Mouse (Mus musculus) MEL (cell line): Measurements from ENCODE around the gene Fhit. TPM values are rescaled to one million over a fixed set of nuclear protein-coding genes. Genes with fewer than 3 reads are reported as not detected.

Experiments
- DNase-seq: peaks from one replicate; pipeline ENCODE4 v3.0.0; 2011; ENCODE audit warnings: low read depth, low spot score
- H3K27ac ChIP-seq: 2 replicates; pipeline ENCODE4 v1.5.1; 2012; ENCODE audit warnings: low read depth, mild to moderate bottlenecking, control low read depth, low read length, moderate library complexity; ENCODE audit not compliant: control insufficient read depth
- H3K27me3 ChIP-seq, 2 experiments: fragments of 150-350 bp in 1 of 2; sonication (generic) in 1 of 2; 2 replicates each; pipeline ENCODE4 v1.6.1; 2012; ENCODE audit warnings: low read length in 2 of 2, mild to moderate bottlenecking in 2 of 2, improper control_type of control experiment in 1 of 2, moderate library complexity in 1 of 2; ENCODE audit not compliant: insufficient read depth in 2 of 2, control insufficient read depth in 1 of 2
- H3K36me3 ChIP-seq, 2 experiments: 2 replicates each; pipeline ENCODE4 v1.6.1; 2012 to 2014; ENCODE audit warnings: low read length in 2 of 2, improper control_type of control experiment in 1 of 2, inconsistent platforms in 1 of 2, mild to moderate bottlenecking in 1 of 2; ENCODE audit not compliant: insufficient read depth in 2 of 2, control insufficient read depth in 1 of 2
- H3K4me1 ChIP-seq, 2 experiments: fragments of 150-350 bp in 1 of 2; sonication (generic) in 1 of 2; 2 replicates each; pipeline ENCODE4 v1.6.1; 2012; ENCODE audit warnings: low read length in 2 of 2, improper control_type of control experiment in 1 of 2, mild to moderate bottlenecking in 1 of 2; ENCODE audit not compliant: insufficient read depth in 2 of 2, control insufficient read depth in 1 of 2
- H3K4me3 ChIP-seq, 2 experiments: fragments of 150-350 bp in 1 of 2; sonication (generic) in 1 of 2; 2 replicates each; pipeline ENCODE4 v1.5.1; 2012; ENCODE audit warnings: low read depth in 2 of 2, low read length in 2 of 2, mild to moderate bottlenecking in 2 of 2, moderate library complexity in 2 of 2, control low read depth in 1 of 2, improper control_type of control experiment in 1 of 2; ENCODE audit not compliant: control insufficient read depth in 1 of 2, insufficient read depth in 1 of 2
- H3K79me2 ChIP-seq: 2 replicates; pipeline ENCODE4 v1.6.1; 2012; ENCODE audit warnings: mild to moderate bottlenecking, low read length, moderate library complexity; ENCODE audit not compliant: control insufficient read depth, poor library complexity, insufficient read depth
- H3K9ac ChIP-seq: 2 replicates; pipeline ENCODE4 v1.6.1; 2012; ENCODE audit warnings: low read depth, mild to moderate bottlenecking, control low read depth, low read length, moderate library complexity; ENCODE audit not compliant: control insufficient read depth, poor library complexity, severe bottlenecking
- H3K9me3 ChIP-seq: fragments of 150-350 bp; sonication (generic); replicated peaks from 2 replicates; pipeline ENCODE4 v1.6.1; 2012; ENCODE audit warnings: mild to moderate bottlenecking, low read length, improper control_type of control experiment, moderate library complexity; ENCODE audit not compliant: insufficient read depth
- BHLHE40 ChIP-seq: IDR thresholded peaks from 2 replicates; pipeline ENCODE4 v1.6.1; 2012; ENCODE audit warnings: low read depth, mild to moderate bottlenecking, inconsistent platforms, low read length, improper control_type of control experiment, borderline replicate concordance
- ELF1 ChIP-seq: IDR thresholded peaks from 2 replicates; pipeline ENCODE4 v1.6.1; 2014; ENCODE audit warnings: low read depth, mild to moderate bottlenecking, inconsistent platforms, low read length, improper control_type of control experiment, moderate library complexity
- EP300 ChIP-seq, 2 experiments: IDR thresholded peaks; 2 replicates each; pipeline ENCODE4 v1.6.1; 2011; ENCODE audit warnings: improper control_type of control experiment in 2 of 2, low read length in 2 of 2, low read depth in 1 of 2, mild to moderate bottlenecking in 1 of 2
- GATA1 ChIP-seq: IDR thresholded peaks from 2 replicates; pipeline ENCODE4 v1.6.1; 2011; ENCODE audit warnings: low read depth, low read length, improper control_type of control experiment
- HCFC1 ChIP-seq: IDR thresholded peaks from 2 replicates; pipeline ENCODE4 v1.6.1; 2012; ENCODE audit warnings: low read depth, mild to moderate bottlenecking, inconsistent platforms, low read length, improper control_type of control experiment, moderate library complexity
- MAFK ChIP-seq: IDR thresholded peaks from 2 replicates; pipeline ENCODE4 v1.6.1; 2011; ENCODE audit warnings: low read depth, mild to moderate bottlenecking, low read length, improper control_type of control experiment, borderline replicate concordance
- MAX ChIP-seq: IDR thresholded peaks from 2 replicates; pipeline ENCODE4 v1.6.1; 2011; ENCODE audit warnings: low read length, improper control_type of control experiment
- MXI1 ChIP-seq: IDR thresholded peaks from 2 replicates; pipeline ENCODE4 v1.6.1; 2011; ENCODE audit warnings: mild to moderate bottlenecking, low read depth, low read length, improper control_type of control experiment
- NELFE ChIP-seq: IDR thresholded peaks from 2 replicates; pipeline ENCODE4 v1.6.1; 2011; ENCODE audit warnings: low read depth, low read length, improper control_type of control experiment
- NRF1 ChIP-seq: IDR thresholded peaks from 2 replicates; pipeline ENCODE4 v1.6.1; 2014; ENCODE audit warnings: low read depth, mild to moderate bottlenecking, inconsistent platforms, low read length, improper control_type of control experiment, moderate library complexity; ENCODE audit not compliant: poor library complexity, insufficient read depth, severe bottlenecking
- POLR2A ChIP-seq, 2 experiments: IDR thresholded peaks; 2 replicates each; pipeline ENCODE4 v1.6.1; 2011 to 2012; ENCODE audit warnings: low read length in 2 of 2, mild to moderate bottlenecking in 2 of 2, control low read depth in 1 of 2, improper control_type of control experiment in 1 of 2, low read depth in 1 of 2, moderate library complexity in 1 of 2; ENCODE audit not compliant: control insufficient read depth in 1 of 2, insufficient read depth in 1 of 2, poor library complexity in 1 of 2
- POLR2AphosphoS2 ChIP-seq: IDR thresholded peaks from 2 replicates; pipeline ENCODE4 v1.6.1; 2011; ENCODE audit warnings: low read length, improper control_type of control experiment
- RCOR1 ChIP-seq: IDR thresholded peaks from 2 replicates; pipeline ENCODE4 v1.6.1; 2012; ENCODE audit warnings: low read depth, mild to moderate bottlenecking, inconsistent platforms, low read length, improper control_type of control experiment
- TAL1 ChIP-seq: IDR thresholded peaks from 2 replicates; pipeline ENCODE4 v1.6.1; 2012; ENCODE audit warnings: mild to moderate bottlenecking, inconsistent platforms, low read length, moderate library complexity, mixed read lengths
- TBP ChIP-seq: IDR thresholded peaks from 2 replicates; pipeline ENCODE4 v1.8.0; 2011; ENCODE audit warnings: low read depth, low read length, improper control_type of control experiment
- TCF12 ChIP-seq: IDR thresholded peaks from 2 replicates; pipeline ENCODE4 v1.6.1; 2014; ENCODE audit warnings: low read depth, mild to moderate bottlenecking, inconsistent platforms, low read length, improper control_type of control experiment, moderate library complexity
- USF1 ChIP-seq: IDR thresholded peaks from 2 replicates; pipeline ENCODE4 v1.6.1; 2014; ENCODE audit warnings: low read depth, mild to moderate bottlenecking, inconsistent platforms, low read length, improper control_type of control experiment, moderate library complexity
- USF2 ChIP-seq, 2 experiments: IDR thresholded peaks; 2 replicates each; pipeline ENCODE4 v1.6.1; 2011 to 2012; ENCODE audit warnings: improper control_type of control experiment in 2 of 2, low read length in 2 of 2, borderline replicate concordance in 1 of 2, inconsistent platforms in 1 of 2, low read depth in 1 of 2, mild to moderate bottlenecking in 1 of 2; ENCODE audit not compliant: insufficient read depth in 1 of 2
- ZNF384 ChIP-seq: IDR thresholded peaks from 2 replicates; pipeline ENCODE4 v1.6.1; 2012; ENCODE audit warnings: low read depth, mild to moderate bottlenecking, inconsistent platforms, low read length, improper control_type of control experiment
- polyA plus RNA-seq, 2 experiments: library from polyadenylated mRNA; stranded (reverse) in 1 of 2; unstranded in 1 of 2; fragments of >175 nt in 1 of 2; fragments of >200 nt in 1 of 2; gene quantifications; 2 replicates each; pipeline versions ENCODE4 v1.2.1 to v1.2.4; 2012; ENCODE audit warnings: low replicate concordance in 2 of 2, low read depth in 1 of 2; ENCODE audit not compliant: insufficient read length in 2 of 2, insufficient read depth in 1 of 2, missing spikeins in 1 of 2
- total RNA-seq: library from RNA; depleted of rRNA; stranded (reverse); fragments of 300-350 nt; gene quantifications from 2 replicates; pipeline ENCODE4 v1.2.3, GENCODE M21; 2012

Gene Fhit
- total and polyA plus RNA-seq, 3 experiments, result 0.77 to 1.3 TPM; not detected in 1

GRCm38 (mm10) chr14:9672728-9673127 is 1489.1 kb downstream of the Fhit start:
- Histone ChIP-seq H3K4me3 (no peak overlapping the region), H3K9ac (no peak overlapping the region), H3K4me1 (no peaks in the 10 kb centered on the region), H3K27ac (no peak overlapping the region), H3K9me3 (no peaks in the 10 kb centered on the region), H3K79me2 (no peaks in the 10 kb centered on the region)
- DNase-seq, result no peak
- no peak for TF ChIP-seq MAFK
- no peak for TF ChIP-seq ELF1
- no peak for TF ChIP-seq BHLHE40
- TF ChIP-seq MAX, result no peak
- TF ChIP-seq POLR2A (IDR thresholded peaks at IDR 0.05; ENCODE audit: control insufficient read depth in 1 of 2, insufficient read depth in 1 of 2, low read depth in 1 of 2, low read length in 2 of 2, poor library complexity in 1 of 2), result no peak
- no peak for TF ChIP-seq POLR2AphosphoS2
- TF ChIP-seq USF1, result no peak
- no peak for TF ChIP-seq HCFC1
- TF ChIP-seq, all 39 proteins: peak for 0
- Histone ChIP-seq H3K36me3 (no peaks in the 10 kb centered on the region), H3K27me3 (no peaks in the 10 kb centered on the region)

DNA sequence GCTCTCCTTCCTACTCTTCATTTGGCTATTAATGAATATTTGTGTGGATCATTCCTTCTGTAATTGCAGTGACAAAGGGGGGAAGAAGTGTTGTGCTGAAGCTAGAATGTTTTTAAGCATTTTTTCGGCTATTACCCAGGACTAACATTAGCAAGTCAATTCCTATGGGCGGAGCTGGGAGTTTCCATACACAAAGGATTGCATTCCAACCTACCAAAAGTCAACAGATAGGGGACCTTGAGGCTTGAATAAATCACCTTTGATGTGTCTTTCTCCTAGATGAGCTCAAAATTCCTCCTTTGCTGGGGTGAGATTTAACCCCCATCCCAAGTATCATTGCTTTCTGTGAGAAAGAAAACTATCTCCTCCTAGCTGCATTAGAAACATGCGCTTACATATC is 1490.1 kb downstream of the Fhit start:
- no peaks in the 10 kb centered on the region for H3K9me3 ChIP-seq

DNA sequence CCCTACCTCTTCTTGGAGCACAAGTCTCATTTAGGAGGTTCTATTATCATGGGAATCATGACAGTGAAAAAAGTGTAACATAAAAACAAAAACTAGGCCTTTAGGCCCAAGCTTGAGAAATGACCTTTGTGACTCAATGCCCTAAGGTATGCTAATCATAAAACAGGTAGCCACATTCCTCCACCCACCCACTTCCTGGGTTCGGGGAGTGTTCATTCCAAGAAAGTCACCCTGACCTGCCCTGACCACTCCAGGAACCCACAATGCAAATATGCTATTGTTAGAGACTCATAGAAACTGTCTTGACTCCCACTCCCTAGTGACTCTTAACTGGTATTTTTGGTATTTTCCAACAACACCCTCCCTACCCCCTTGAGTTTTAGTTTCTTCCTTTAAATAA is 1492.1 kb downstream of the Fhit start:
- no peak for DNase-seq
- Histone ChIP-seq H3K79me2 (no peaks in the 10 kb centered on the region), H3K36me3 (no peaks in the 10 kb centered on the region), H3K27me3 (no peaks in the 10 kb centered on the region), H3K27ac (no peak overlapping the region), H3K9ac (no peak overlapping the region), H3K4me1 (no peaks in the 10 kb centered on the region), H3K4me3 (no peak overlapping the region), H3K9me3 (no peaks in the 10 kb centered on the region)
- TF ChIP-seq NRF1, result no peak
- no peak for TF ChIP-seq RCOR1
- no peak for TF ChIP-seq MXI1
- TF ChIP-seq MAX, result no peak
- no peak for TF ChIP-seq TBP
- TF ChIP-seq ELF1, result no peak
- no peak for TF ChIP-seq ZNF384
- no peak for TF ChIP-seq USF1

More for the DNA sequence above, 1490.1 kb downstream of the Fhit start:
- no peaks in the 10 kb centered on the region for H3K27me3 ChIP-seq
- TF ChIP-seq EP300 (IDR thresholded peaks at IDR 0.05; ENCODE audit: low read depth in 1 of 2, low read length in 2 of 2) (no peak), NELFE (no peak), TCF12 (no peak), GATA1 (no peak), BHLHE40 (no peak), MXI1 (no peak), TAL1 (no peak), USF2 (IDR thresholded peaks at IDR 0.05; ENCODE audit: borderline replicate concordance in 1 of 2, insufficient read depth in 1 of 2, low read depth in 1 of 2, low read length in 2 of 2) (no peak)
- no peaks in the 10 kb centered on the region for H3K79me2 ChIP-seq
- H3K4me1 ChIP-seq, result no peaks in the 10 kb centered on the region
- no peaks in the 10 kb centered on the region for H3K36me3 ChIP-seq
- no peak overlapping the region for H3K9ac ChIP-seq
- no peak for DNase-seq
- H3K4me3 ChIP-seq, result no peak overlapping the region
- H3K27ac ChIP-seq, result no peak overlapping the region
